Mouse (Mus musculus): ENCODE results near the gene Zbtb2.

The Zbtb2 gene

GRCm38 (mm10) chr10:4334039-4334683 lies 53.7 kb downstream of the Zbtb2 start:
- DNase-seq (ENCODE audit: inconsistent ontology term): peak; percentile 92

DNA sequence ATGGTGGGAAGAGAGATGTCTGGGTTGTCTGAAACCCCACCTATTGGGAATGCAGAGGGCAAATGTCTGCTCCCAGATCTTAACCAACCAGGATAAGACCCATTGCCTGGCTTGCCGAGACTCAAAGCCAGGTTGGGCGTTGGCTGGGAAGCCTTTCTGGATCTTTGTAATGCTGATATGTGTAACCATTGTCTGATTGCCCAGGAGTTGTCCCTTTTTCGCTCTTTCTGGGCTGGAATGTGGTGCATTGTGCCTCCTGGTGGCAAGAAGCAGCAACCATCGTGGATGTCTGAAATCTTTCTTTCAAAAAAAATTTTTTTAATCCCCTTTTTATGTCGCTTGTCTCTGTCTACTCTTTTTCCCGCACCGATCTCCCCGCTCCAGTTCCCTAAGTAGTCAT lies 54.6 kb downstream of the Zbtb2 start:
- DNase-seq (ENCODE audit: inconsistent ontology term): peak; percentile 65

- no peak for DNase-seq (ENCODE audit: inconsistent ontology term)
Observed at GRCm38 (mm10) chr10:4332228-4332979, 55.5 kb downstream of the Zbtb2 start.

- DNase-seq (ENCODE audit: inconsistent ontology term): no peak
Observed at GRCm38 (mm10) chr10:4327716-4328115, 60.2 kb downstream of the Zbtb2 start.

DNA sequence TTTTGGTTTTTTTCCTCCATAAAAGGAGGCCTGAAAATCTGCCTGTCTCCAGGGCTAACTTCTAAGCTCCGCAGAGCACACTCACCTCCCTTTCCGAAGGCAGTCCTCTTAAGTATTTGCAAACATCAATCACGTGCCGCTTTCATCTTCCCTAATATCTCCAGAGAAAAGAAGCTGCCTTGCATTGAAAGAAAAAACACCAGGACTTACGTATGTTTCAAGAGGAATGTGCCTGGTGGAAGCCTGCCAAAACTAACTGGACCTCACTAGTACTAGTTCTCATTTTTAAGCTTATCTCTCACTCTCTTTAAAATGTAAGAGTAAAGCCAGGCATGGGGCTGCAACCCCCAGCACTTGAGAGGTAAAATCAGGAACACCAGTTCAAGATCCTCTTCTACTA lies 62.3 kb downstream of the Zbtb2 start:
- DNase-seq (ENCODE audit: inconsistent ontology term): no peak

DNA sequence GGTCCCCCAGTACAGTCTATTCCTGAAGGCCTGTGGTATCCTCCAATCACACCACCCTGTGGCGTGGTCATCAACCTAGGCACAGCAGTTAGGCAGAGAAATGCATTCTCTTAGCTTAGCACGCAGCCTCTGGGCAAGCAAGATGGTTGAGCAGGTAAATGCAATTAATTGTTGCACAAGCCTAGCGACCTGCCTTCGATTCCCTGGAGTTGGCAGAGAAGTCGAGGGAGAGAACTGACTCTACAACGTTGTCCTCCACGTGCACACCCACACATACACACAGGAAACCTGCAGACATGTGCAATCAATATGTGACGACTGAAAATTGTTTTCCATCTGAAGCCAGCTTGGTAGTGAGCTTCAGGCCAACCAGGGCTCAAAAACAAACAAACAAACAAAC lies 64.0 kb downstream of the Zbtb2 start:
- DNase-seq (ENCODE audit: inconsistent ontology term): no peak

Data from Muller cell, postnatal 12 days (primary cell).